Mouse (Mus musculus) spleen, adult 12 weeks (tissue): ENCODE results near the gene Scnn1a.

Experiments used
- DNase-seq: peaks from one replicate; pipeline ENCODE4 v3.0.0; 2022; ENCODE audit warnings: low spot score

Gene Scnn1a

DNA sequence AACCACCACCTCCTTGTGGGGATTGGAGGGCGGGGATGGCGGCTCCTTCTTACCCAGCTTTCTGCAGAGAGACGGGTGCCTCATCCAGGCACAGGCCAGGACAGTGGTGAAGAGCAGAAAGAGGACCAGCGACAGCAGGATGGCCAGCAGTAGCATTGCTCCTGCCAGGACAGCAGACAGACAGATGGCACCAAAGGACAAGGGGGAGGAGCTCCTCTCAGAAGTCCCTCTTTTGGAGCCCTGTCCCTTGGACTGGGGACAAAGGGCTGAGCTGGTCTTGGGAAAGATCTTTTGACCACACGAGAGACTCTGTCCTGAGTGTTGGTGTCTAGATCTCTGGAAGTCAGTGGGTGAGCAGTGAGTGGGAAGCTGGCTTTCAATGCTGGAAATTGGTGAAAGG lies 11.1 kb upstream of the Scnn1a start:
- DNase-seq: no peak

- no peak for DNase-seq
These were observed 8.3 kb upstream of the Scnn1a start for GRCm38 (mm10) chr6:125312171-125312570.

DNA sequence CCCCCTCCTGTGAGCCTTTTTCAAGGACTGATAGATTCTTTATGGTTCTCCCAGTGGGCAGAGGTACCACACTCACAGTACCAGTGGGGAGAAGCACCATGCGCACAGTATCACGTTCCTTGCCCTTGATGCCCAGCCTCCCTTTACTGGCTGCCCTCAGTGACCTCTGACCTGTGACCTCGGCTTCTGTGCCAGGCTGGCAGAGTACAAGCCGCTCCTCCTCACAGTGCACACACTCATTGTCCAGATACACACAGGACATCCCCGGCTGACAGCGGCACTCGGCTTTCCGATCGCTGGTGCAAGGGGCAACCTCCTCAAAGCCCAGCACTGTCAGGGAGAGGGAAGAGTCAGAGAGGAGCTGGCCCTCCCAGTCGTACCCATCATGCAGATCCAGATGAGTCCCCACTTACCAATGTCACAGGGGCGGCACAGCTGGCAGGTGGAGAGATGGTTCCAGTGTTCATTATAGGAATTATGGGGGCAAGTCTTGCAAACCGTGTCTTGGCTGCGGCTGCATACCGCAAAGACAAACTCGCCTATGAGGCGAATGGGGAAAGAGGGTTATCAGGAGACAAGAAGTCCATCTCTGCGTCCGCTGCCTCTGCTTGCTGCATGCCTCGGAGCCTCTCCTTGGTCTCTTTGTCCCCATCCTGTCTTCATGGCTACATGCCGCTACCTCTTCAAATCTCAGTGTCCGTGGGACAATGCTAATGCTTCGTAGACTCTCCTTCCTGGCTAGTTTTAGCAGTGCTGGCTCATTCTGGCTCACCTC lies 7.7 kb upstream of the Scnn1a start:
- no peak for DNase-seq

GRCm38 (mm10) chr6:125313546-125314230 lies 6.8 kb upstream of the Scnn1a start, which contains the start of gene Ltbr:
Gene Ltbr (minus strand): TSS chr6:125313885.
- DNase-seq: no peak

- no peak for DNase-seq
These were observed 6.3 kb upstream of the Scnn1a start for GRCm38 (mm10) chr6:125314231-125314563.

DNA sequence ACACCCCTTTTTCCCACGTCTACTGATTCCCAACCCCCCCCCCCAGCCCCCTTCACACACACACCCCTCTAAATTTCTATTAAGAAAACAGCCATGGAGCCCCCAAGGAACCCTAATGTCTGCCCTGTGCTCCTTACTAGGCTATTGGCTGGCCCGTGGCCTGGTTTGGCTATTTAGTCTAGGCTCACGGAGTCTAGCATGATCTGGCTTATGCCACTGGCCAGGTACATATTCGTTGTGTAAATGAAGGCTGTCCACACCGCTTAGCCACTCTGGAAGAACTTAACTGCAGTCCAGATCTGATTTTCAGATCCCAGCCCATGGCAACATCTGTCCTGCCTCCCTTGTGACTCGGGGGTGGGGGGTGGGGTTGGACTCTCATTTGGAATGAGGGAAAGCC lies 5.7 kb upstream of the Scnn1a start:
- DNase-seq: no peak

DNA sequence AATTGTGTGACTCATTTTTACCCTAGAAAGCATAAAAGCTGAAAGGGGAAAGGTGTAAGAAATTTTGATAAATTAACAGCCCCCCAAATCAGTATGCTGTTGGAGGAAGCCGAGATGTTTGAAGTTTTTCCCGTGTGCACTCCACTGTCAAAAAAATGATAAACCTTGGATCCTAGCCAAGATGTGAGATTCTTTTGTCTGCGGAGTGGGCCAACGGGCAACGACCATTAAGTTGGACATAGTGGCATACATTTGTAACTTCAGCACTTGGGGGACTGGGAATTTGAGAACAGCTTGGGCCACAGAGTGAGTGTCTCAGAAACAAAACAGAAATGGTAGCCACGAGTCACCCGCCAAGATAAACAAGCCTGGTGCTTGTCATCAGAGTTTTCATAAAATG lies 3.4 kb upstream of the Scnn1a start:
- DNase-seq: no peak

DNA sequence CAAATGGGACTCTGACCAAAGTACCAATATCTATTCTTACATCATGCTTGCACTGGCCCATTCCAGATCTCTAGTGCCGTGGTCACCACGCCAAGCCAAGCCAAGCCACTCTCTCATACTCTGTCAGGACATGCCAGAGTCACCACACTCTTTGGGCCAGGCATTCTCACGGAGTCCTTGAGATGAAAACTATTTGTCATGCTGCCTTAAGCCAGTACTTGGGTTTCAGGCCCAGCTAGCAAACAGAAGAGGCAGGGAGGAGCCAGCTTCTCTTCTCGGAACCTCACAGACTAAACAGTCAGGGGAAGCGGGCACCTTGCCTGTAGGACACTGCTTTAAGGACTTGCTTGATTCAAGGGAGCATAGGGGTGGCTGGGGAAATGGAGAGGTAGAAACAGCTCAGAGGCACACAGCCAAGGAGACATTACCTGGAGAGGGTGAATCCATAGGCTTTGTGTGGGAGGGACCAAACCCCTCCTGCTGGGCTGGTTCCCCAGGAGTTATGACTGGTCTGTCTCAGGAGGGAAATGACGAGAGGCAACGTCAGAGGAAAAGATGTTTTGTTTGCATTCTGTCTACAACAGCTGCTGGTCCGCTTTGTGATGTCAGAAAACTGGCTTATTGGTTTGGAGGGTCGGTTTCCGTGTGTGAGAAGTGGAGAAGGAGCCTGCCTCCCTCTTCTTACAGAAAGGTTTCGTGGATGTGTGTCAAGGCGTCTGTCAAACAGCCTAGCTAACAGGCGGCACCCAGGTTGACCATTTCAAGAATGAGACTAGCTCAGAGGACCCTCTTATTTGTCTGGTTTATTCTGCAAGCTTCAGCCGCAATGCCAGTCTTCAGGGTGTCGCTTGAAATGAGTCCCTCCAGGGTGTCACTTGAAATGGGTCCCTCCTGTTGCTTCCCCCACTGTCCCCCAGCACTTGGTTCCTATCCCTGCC lies 1.2 kb upstream of the Scnn1a start:
- no peak for DNase-seq

GRCm38 (mm10) chr6:125319919-125320296 lies 551 bp upstream of the Scnn1a start:
- DNase-seq: no peak

DNA sequence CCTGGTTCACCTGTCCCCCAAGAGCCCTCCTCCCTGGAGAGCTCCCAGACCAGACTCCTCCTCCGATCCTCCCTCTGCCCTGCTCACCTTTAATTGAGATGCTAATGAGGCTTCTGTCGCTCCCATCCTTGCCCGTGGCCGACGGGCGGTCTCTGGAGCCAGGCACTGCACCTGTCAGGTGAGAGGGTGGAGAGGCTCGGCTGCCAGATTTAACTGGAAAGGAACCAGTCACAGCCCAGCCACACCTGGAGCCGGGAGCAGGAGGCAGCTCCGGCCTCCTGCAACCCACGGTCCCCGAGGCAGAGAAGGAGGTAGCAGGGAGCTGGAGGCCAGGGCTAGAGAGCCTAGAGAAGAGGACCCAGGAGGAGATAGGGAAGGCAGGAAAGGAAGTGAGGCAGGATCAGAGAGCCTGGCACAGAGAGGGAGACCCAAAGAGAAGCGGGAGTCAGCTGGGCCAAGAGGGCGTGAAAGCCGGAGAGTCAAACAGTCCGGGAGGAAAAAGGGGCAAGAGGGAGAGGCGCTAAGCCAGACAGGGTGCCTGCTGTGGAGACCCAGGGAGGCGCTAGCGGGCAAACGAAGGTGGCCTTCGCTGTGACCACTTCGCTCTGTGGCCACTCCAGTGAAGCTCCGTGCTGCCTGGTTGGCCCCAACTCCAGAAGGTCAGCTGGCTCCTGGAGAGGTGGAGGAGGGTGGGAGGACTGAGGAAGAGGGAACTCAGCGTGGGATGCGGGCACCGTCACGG lies 826 bp downstream of the Scnn1a start:
- no peak for DNase-seq

GRCm38 (mm10) chr6:125322794-125323193 lies 2.3 kb downstream of the Scnn1a start:
- DNase-seq: no peak

DNA sequence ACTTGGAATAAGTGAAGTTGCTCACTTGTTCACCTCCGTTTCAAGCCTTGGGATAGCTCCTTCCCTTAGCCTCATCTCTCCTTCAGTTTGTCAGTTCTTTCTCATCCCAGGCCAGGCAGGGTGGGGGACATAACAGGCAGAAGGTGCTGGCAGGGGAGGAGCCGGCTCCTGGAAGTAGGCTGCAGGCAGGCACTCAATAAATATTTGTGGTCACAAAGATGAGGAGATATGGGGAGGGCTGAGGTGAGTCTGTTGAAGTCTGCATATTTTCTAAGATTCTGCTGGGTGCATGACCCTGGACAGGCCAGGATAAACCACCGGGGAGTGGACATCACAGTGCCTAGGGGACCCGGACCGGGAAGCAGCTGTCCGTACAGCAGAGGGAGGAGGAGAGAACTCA lies 3.1 kb downstream of the Scnn1a start:
- DNase-seq: no peak

GRCm38 (mm10) chr6:125325337-125325736 lies 4.9 kb downstream of the Scnn1a start:
- no peak for DNase-seq

DNA sequence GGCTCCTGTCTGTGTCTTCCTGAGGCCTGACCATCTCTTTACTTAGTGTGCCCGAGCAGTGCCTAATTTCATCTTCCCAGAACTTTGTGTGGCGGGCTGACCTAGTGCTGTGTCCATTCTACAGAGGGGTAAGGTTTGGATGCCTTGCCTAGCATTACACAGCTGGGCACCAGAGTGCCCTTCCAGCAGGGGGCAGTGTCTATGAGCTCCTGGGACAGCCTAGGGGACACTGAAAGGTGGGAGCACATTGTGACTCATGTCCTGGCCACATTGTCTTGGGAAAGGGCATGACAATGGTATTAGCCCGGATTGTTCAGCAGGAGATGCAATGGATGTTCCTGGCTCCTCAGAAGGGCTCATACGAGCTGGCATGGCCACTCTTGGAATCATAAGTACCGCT lies 7.8 kb downstream of the Scnn1a start:
- DNase-seq: peak; percentile 10

DNA sequence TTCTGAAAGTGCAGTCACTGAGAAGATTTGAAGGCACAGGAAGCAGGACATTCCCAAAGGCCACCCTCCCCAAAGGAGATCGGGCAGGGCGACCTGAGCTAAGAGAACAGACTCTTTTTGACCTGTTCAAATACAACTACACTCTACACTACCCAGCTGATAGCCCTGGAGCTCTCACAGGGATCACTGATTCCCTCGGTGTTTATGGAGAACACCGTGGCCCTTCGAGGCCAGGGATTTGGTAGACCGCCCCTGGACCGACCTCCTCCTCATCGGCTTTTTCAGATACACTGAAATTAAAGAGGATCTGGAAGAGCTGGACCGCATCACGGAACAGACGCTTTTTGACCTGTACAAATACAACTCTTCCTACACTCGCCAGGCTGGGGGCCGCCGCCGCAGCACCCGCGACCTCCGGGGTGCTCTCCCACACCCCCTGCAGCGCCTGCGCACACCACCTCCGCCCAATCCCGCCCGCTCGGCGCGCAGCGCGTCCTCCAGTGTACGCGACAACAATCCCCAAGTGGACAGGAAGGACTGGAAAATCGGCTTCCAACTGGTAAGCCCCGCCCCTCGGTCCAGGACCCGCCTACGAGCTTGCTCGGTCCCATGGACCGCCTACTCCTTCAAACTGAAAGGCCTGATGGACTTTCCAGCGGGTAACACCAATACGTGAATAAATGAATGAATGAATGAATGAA lies 10.3 kb downstream of the Scnn1a start:
- DNase-seq: no peak

GRCm38 (mm10) chr6:125333112-125333899 lies 12.8 kb downstream of the Scnn1a start:
- no peak for DNase-seq

- no peak for DNase-seq
These were observed 13.9 kb downstream of the Scnn1a start for GRCm38 (mm10) chr6:125334356-125334755.

- no peak for DNase-seq
These were observed 18.6 kb downstream of the Scnn1a start for GRCm38 (mm10) chr6:125338791-125339660.

DNA sequence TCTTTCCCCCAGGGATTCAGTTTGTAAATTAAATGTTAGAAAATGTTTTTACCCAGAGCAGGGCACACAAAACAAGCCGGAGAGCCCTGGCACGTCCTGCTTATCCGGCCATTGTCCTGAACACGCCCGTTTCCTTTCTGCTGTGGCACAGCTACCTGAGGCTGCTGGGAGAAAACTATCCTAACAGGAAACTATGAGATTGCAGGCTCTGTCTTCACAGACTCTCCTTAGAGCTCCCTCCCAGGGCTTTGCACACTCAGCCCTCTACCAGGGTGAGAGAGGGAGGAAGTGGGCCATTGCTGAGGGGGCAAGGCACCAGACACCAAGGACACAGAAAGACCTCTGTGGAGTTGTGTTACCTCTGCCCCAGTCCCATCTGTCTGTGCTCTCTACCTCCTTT lies 19.8 kb downstream of the Scnn1a start:
- no peak for DNase-seq

DNA sequence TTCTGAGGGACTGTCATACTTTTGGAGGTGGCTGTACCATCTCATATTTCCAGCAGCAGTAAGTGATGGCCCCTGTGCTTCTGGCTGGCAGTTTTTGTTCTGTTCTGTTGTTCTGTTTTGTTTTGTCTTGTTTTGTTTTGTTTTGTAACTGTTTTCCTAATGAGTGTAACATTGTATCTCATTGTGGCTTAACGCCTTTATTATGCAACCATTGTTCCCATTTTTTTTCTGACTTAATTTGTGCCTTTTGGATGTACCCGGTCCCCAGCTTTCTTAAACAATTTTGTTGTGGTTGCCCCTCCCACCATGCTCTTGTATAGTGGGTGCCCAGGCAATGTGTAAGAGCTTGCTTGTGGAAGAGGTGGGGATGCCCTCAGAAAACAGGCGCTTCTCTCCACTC lies 21.7 kb downstream of the Scnn1a start:
- no peak for DNase-seq
